Mouse (Mus musculus) heart, embryonic 12.5 days (tissue): ENCODE results near the gene Vps26c. TPM values are rescaled to one million over a fixed set of nuclear protein-coding genes. Genes with fewer than 3 reads are reported as not detected.
A peak's percentile ranks its signal among the peaks of the same experiment; 100 is the strongest.
"Not testable (repeated sequence)": the region's sequence is repeated elsewhere in the genome, so short reads cannot be mapped to it uniquely, and the experiment has no call there.

Source experiments
- ATAC-seq: fragments of 200-750 bp; cut with Nextera tagmentation; 2 replicates; pipeline ENCODE4 v1.8.0; 2017; ENCODE audit warnings: moderate TSS enrichment, moderate library complexity; ENCODE audit not compliant: insufficient number of reproducible peaks, low FRiP score
- H3K27ac ChIP-seq: fragments of 300-500 bp; sonication (generic); 2 replicates; pipeline ENCODE4 v1.5.1; 2016; ENCODE audit warnings: mild to moderate bottlenecking, moderate library complexity; ENCODE audit not compliant: poor library complexity, severe bottlenecking
- H3K27me3 ChIP-seq: fragments of 300-500 bp; sonication (generic); replicated peaks from 2 replicates; pipeline ENCODE4 v1.6.1; 2016; ENCODE audit warnings: mild to moderate bottlenecking, moderate library complexity
- H3K36me3 ChIP-seq: fragments of 300-500 bp; sonication (generic); 2 replicates; pipeline ENCODE4 v1.6.1; 2016; ENCODE audit warnings: mild to moderate bottlenecking, moderate library complexity
- H3K4me1 ChIP-seq: fragments of 300-500 bp; sonication (generic); replicated peaks from 2 replicates; pipeline ENCODE4 v1.6.1; 2016; ENCODE audit warnings: mild to moderate bottlenecking
- H3K4me2 ChIP-seq: fragments of 300-500 bp; sonication (generic); 2 replicates; pipeline ENCODE4 v1.6.1; 2016; ENCODE audit warnings: mild to moderate bottlenecking, moderate library complexity
- H3K4me3 ChIP-seq: fragments of 300-500 bp; sonication (generic); 2 replicates; pipeline ENCODE4 v1.5.1; 2016; ENCODE audit warnings: mild to moderate bottlenecking
- H3K9ac ChIP-seq: fragments of 300-500 bp; sonication (generic); 2 replicates; pipeline ENCODE4 v1.6.1; 2016; ENCODE audit warnings: mild to moderate bottlenecking, moderate library complexity
- H3K9me3 ChIP-seq: fragments of 300-500 bp; sonication (generic); replicated peaks from 2 replicates; pipeline ENCODE4 v1.6.1; 2016; ENCODE audit warnings: mild to moderate bottlenecking, moderate library complexity
- WGBS: fragments of 180-500 bp; shearing (Covaris S2); methylation state at CpG from one replicate; pipeline ENCODE4 v1.1.7; 2016; 5-methylcytosine and 5-hydroxymethylcytosine counted together
- polyA plus RNA-seq: library from polyadenylated mRNA; unstranded; fragments of >200 nt; fragmentation: Nextera tagmentation; extraction: Ambion mirVana; gene quantifications from 2 replicates; pipeline ENCODE4 v1.2.1, GENCODE M21; 2016

Vps26c gene
- polyA plus RNA-seq, 1 experiment from 2014 or later: 48.9 TPM

DNA sequence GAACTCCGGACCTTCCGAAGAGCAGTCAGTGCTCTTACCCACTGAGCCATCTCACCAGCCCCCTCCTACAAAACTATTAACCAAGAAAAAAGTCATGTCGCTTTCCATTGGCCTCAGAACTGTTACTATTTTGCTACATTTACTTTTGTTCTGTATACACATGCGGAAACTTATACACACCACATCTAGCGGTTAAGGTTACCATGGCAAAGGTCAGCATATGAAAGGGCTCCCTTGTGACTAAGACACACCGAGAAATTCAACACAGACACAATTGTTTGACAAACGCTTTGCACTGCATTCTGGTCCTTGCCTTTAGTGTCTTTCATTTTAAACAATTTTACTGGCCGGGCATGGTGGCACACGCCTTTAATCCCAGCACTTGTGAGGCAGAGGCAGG is 1.9 kb downstream of the Vps26c start:
- Histone ChIP-seq H3K36me3 (no peaks in the 10 kb centered on the region), H3K4me3 (no peak overlapping the region), H3K9me3 (no peaks in the 10 kb centered on the region), H3K27me3 (no peaks in the 10 kb centered on the region), H3K4me1 (peaks cover 46% of the 10 kb centered on the region), H3K27ac (no peak overlapping the region), H3K9ac (no peak overlapping the region), H3K4me2 (peak overlapping the region; percentile 71)
- no peak for ATAC-seq
- WGBS: 87% methylated on average over 9 of the region's 9 CpGs

DNA sequence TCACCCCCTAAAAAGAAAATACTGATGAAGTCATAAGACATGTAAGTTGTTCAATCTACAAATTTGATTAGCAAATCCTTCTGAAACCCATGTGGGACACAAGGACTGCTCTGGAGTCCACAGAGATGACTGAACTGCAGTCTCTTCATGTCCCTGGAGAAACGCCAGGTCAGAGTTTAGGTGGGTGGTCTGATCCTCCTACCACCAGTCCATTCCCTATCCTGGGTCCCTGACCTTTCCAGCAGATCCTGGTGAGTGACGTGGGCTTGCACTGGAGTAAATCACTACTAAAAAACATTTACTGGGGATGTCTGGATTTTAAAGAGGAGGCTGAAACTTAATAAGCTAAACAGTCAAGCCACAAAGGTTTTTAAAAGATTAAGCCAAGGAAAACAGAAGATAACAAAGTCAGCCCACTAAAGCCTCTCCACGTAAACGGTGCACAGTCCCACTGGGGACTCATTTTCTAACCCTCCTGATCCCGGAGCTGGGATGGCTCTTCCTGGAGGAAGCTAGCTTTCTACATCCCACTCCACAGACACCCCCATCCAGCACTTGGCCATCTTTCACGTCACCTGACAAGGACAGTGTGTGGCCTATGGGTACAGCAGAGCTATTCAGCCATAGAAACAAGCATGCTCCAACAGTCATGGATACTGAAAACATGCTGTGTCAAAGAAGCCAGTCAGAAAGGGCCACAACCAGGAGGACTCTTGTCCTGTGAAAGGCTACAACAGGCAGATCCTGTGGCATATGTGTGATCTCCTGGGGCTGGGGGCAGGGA is 2.8 kb downstream of the Vps26c start:
- Histone ChIP-seq H3K4me2 (0 out of 2 replicates have a peak overlapping the region, but pooled peaks have one; percentile 3), H3K27ac (0 out of 2 replicates have a peak overlapping the region, but pooled peaks have one; percentile 7), H3K9me3 (no peaks in the 10 kb centered on the region), H3K4me1 (peaks cover 55% of the 10 kb centered on the region), H3K9ac (no peak overlapping the region), H3K36me3 (no peaks in the 10 kb centered on the region), H3K27me3 (no peaks in the 10 kb centered on the region), H3K4me3 (no peak overlapping the region)
- ATAC-seq: no peak
- WGBS: 41% methylated on average over 6 of the region's 6 CpGs

- H3K27me3 ChIP-seq: no peaks in the 10 kb centered on the region
- no peak overlapping the region for H3K4me3 ChIP-seq
- H3K4me1 ChIP-seq: peaks cover 40% of the 10 kb centered on the region
- H3K36me3 ChIP-seq: peaks cover 7% of the 10 kb centered on the region; the same call in 1 of the 2 replicates
- WGBS: 39% methylated on average over 6 of the region's 6 CpGs
- H3K9ac ChIP-seq: peak overlapping the region; percentile 30; the same call in 1 of the 2 replicates
- H3K9me3 ChIP-seq: no peaks in the 10 kb centered on the region
- no peak overlapping the region for H3K4me2 ChIP-seq
- H3K27ac ChIP-seq: peak overlapping the region; percentile 63
- no peak for ATAC-seq
These were observed 7.6 kb downstream of the Vps26c start for GRCm38 (mm10) chr16:94519028-94519427.

DNA sequence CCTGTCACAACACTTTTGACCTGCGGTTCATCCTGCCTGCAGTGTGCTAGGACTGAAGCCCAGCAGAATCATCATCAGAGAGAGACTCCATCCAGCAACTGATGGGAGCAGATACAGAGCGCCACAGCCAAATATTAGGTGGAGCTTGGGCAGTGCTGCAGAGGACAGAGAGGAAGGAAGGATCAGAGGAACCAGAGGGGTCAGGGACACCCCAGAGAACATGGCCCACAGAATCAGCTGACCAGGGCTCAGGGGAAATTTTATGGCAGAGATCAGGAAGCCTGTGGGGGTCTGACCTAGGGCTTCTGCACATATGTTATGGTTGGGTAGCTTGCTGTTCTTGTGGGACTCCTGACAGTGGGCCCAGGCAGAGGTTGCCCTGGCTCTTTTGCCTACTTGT is 9.0 kb downstream of the Vps26c start:
- no peaks in the 10 kb centered on the region for H3K9me3 ChIP-seq
- no peaks in the 10 kb centered on the region for H3K27me3 ChIP-seq
- H3K9ac ChIP-seq: no peak overlapping the region
- WGBS: 95% methylated on average over 2 of the region's 2 CpGs
- peaks cover 16% of the 10 kb centered on the region for H3K36me3 ChIP-seq
- H3K4me3 ChIP-seq: no peak overlapping the region
- H3K4me2 ChIP-seq: no peak overlapping the region
- H3K27ac ChIP-seq: no peak overlapping the region
- peaks cover 31% of the 10 kb centered on the region for H3K4me1 ChIP-seq
- ATAC-seq: no peak

- no peak for ATAC-seq
- H3K4me2 ChIP-seq: no peak overlapping the region
- no peaks in the 10 kb centered on the region for H3K27me3 ChIP-seq
- peaks cover 68% of the 10 kb centered on the region for H3K36me3 ChIP-seq
- no peak overlapping the region for H3K4me3 ChIP-seq
- H3K4me1 ChIP-seq: no peaks in the 10 kb centered on the region
- H3K9me3 ChIP-seq: no peaks in the 10 kb centered on the region
- WGBS: 67% methylated on average over 2 of the region's 2 CpGs
- no peak overlapping the region for H3K9ac ChIP-seq
- H3K27ac ChIP-seq: peak overlapping the region; percentile 18; the same call in 1 of the 2 replicates
These were observed 16.6 kb downstream of the Vps26c start for GRCm38 (mm10) chr16:94509983-94510382.

- Histone ChIP-seq H3K4me2 (no peak overlapping the region), H3K27ac (no peak overlapping the region), H3K36me3 (peaks cover 78% of the 10 kb centered on the region), H3K9ac (no peak overlapping the region), H3K4me1 (no peaks in the 10 kb centered on the region), H3K9me3 (no peaks in the 10 kb centered on the region), H3K27me3 (no peaks in the 10 kb centered on the region), H3K4me3 (no peak overlapping the region)
- ATAC-seq: no peak
- 89% methylated on average over 8 of the region's 8 CpGs for WGBS
These were observed 17.9 kb downstream of the Vps26c start for GRCm38 (mm10) chr16:94508769-94509168.

DNA sequence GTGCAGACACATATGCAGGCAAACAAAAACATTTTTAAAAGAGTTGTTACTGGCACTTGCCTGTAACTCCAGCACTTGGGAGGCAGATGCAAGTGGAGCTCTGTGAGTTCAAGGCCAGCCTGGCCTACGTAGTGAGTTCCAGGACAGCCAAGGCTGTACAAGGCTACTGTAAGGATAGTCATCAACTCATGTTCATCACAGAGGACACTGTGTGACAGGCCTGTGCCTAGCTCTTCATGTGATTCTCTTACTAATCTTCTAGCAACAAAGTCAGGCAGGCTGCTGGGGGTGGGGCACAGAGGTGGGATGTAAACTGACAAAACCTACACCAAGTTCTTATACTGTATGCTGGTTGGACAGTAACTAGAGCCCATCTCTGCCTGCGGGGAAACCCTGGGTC is 19.6 kb downstream of the Vps26c start:
- peaks cover 83% of the 10 kb centered on the region for H3K36me3 ChIP-seq
- H3K4me1 ChIP-seq: no peaks in the 10 kb centered on the region
- H3K9ac ChIP-seq: no peak overlapping the region
- 88% methylated on average over 2 of the region's 2 CpGs for WGBS
- H3K4me2 ChIP-seq: no peak overlapping the region
- ATAC-seq: no peak
- no peaks in the 10 kb centered on the region for H3K27me3 ChIP-seq
- H3K9me3 ChIP-seq: no peaks in the 10 kb centered on the region
- no peak overlapping the region for H3K27ac ChIP-seq
- no peak overlapping the region for H3K4me3 ChIP-seq

- H3K9ac ChIP-seq: no peak overlapping the region
- H3K4me3 ChIP-seq: no peak overlapping the region
- ATAC-seq: no peak
- H3K4me2 ChIP-seq: no peak overlapping the region
- 89% methylated on average over 5 of the region's 5 CpGs for WGBS
- no peaks in the 10 kb centered on the region for H3K4me1 ChIP-seq
- peaks cover 86% of the 10 kb centered on the region for H3K36me3 ChIP-seq
- no peaks in the 10 kb centered on the region for H3K9me3 ChIP-seq
- no peak overlapping the region for H3K27ac ChIP-seq
- no peaks in the 10 kb centered on the region for H3K27me3 ChIP-seq
These were observed 22.4 kb downstream of the Vps26c start for GRCm38 (mm10) chr16:94504192-94504591.

DNA sequence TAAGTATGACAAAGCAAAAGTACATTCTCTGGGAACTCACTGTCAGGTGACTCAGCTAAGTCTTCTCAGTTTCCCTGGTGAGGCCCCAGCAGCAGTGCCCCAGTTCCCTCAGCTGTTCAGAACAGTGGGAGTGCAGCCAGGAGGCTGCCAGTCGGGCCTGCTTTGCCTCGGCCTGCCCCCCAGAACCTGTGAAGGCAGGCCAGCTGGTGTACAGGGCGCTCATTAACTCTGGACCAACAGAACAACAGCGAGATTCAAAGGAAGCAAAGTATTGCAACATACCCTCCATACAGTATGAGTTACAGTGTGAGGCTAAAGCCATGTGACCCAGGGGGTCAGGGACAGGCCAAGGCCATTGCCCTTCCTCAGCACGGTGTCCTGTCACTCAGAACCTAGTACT is 28.7 kb downstream of the Vps26c start:
- no peak overlapping the region for H3K4me2 ChIP-seq
- H3K9me3 ChIP-seq: no peaks in the 10 kb centered on the region
- peaks cover 8% of the 10 kb centered on the region for H3K4me1 ChIP-seq
- H3K27me3 ChIP-seq: no peaks in the 10 kb centered on the region
- 70% methylated on average over 5 of the region's 5 CpGs for WGBS
- no peak overlapping the region for H3K4me3 ChIP-seq
- H3K27ac ChIP-seq: no peak overlapping the region; the same call in 1 of the 2 replicates
- no peak overlapping the region for H3K9ac ChIP-seq
- peaks cover 70% of the 10 kb centered on the region for H3K36me3 ChIP-seq
- ATAC-seq: no peak

DNA sequence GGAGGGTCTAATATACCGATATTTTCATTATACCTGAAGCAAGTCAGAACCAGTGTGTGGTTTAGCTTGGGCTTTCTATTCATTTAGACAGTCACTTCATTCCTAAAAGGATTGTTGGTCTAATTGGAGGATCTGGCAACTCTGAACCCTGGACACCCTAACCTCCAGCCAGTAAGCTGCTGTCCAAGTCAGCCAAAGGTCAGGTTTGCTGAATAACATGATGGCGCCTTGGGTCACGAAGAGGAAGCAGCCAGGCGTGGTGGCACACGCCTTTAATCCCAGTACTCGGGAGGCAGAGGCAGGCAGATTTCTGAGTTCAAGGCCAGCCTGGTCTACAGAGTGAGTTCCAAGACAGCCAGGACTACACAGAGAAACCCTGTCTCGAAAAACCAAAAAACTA is 29.5 kb downstream of the Vps26c start:
- WGBS: 94% methylated on average over 7 of the region's 7 CpGs
- H3K4me3 ChIP-seq, H3K4me2 ChIP-seq, ATAC-seq, H3K27ac ChIP-seq, H3K9ac ChIP-seq, H3K4me1 ChIP-seq, H3K9me3 ChIP-seq, H3K27me3 ChIP-seq: not testable (repeated sequence)
- H3K36me3 ChIP-seq: peaks cover 64% of the 10 kb centered on the region

DNA sequence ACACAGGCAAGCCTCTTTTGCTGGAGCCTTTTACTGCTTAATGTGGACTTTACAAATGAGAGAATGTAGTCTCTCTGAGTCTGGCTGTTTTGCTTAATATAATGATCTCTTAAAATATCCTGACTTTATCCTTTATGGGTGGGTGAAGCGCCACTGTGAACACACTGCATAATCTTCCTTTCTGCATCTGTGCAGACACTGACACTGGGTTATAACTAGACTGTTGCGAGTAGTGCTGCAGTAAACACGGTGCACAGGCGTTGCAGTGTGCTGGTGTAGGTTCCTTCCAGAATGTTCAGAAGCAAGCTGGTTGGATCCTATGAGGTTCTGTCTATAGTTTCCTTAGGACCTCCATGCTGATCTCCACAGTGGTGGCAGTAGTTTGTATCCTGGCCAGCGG is 37.3 kb downstream of the Vps26c start:
- H3K27me3 ChIP-seq: no peaks in the 10 kb centered on the region
- H3K4me1 ChIP-seq: peaks cover 4% of the 10 kb centered on the region; the same call in 1 of the 2 replicates
- H3K9ac ChIP-seq: no peak overlapping the region
- H3K4me3 ChIP-seq: no peak overlapping the region
- H3K4me2 ChIP-seq: no peak overlapping the region
- no peak for ATAC-seq
- no peaks in the 10 kb centered on the region; the same call in 1 of the 2 replicates for H3K36me3 ChIP-seq
- no peak overlapping the region for H3K27ac ChIP-seq
- H3K9me3 ChIP-seq: no peaks in the 10 kb centered on the region
- WGBS: 90% methylated on average over 5 of the region's 5 CpGs
